Mouse (Mus musculus) Patski (cell line): ENCODE results near the gene Proser2. TPM values are rescaled to one million over a fixed set of nuclear protein-coding genes. Genes with fewer than 3 reads are reported as not detected.
A peak's percentile ranks its signal among the peaks of the same experiment; 100 is the strongest.

Source experiments
- ATAC-seq: fragments of 100-300 bp; one replicate; pipeline ENCODE4 v1.8.0; 2021
- CTCF ChIA-PET: fragments of 350-600 bp; sonication (Branson Sonifier 250); formaldehyde crosslinking; loops from one replicate; lab custom pipeline; 2022; ENCODE audit warnings: inconsistent platforms; lab: Charles Lee
- POLR2A ChIA-PET: fragments of 350-600 bp; sonication (Branson Sonifier 250); formaldehyde crosslinking; loops from one replicate; lab custom pipeline; 2022; ENCODE audit warnings: antibody characterized with exemption, inconsistent platforms; lab: Charles Lee
- DNase-seq: peaks from one replicate; pipeline ENCODE4 v3.0.0-alpha.2; 2011; ENCODE audit warnings: low read depth, low spot score
- H3K27me3 ChIP-seq: fragments of 371-371 bp; one replicate; pipeline ENCODE4 v1.5.1; 2021
- CTCF ChIP-seq: fragments of 100-300 bp; IDR thresholded peaks from one replicate; pipeline ENCODE4 v1.5.1; 2021
- in situ Hi-C: fragments of 300-500 bp; cut with MboI; formaldehyde crosslinking; loops from 3 replicates; pipeline ENCODE4 v1.11.1; 2018; ENCODE audit warnings: low pct_unique_long_range_greater_than_20kb, mixed read lengths
- polyA plus RNA-seq: library from polyadenylated mRNA; unstranded; gene quantifications from one replicate; pipeline ENCODE4 v1.2.3, GENCODE M21; 2021

The Proser2 gene
- polyA plus RNA-seq, 1 experiment from 2014 or later: 45.6 TPM

DNA sequence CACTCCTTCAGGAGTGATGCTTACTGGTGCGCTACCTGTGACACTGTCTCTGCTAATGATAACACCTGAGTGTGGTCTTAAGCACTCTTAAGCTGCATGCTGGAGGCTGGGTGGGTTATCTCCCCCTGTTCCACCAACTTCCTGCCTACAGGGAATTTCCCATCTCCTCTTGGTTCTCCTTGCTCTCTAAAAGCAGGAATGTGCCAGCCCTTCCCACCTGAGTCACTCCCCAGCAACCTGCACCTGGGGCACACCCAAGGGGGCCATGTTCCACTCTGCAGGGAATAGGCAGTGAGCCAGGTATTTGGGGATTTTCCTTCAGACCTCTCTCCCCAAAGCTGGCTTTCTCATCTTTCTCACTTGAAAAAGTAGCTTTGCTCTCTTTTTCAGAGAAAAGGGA, 50.0 kb downstream of the Proser2 start:
- no peak for DNase-seq
- in situ Hi-C loops: no loop called here
- H3K27me3 ChIP-seq: no peaks in the 10 kb centered on the region
- TF ChIP-seq CTCF: no peak
- POLR2A ChIA-PET: no interaction called here
- CTCF ChIA-PET: interaction anchor here (1.3 kb wide), 1 partner anchor 21 kb away, joined by 3 read pairs; no protein-coding TSS in a partner anchor
- ATAC-seq: no peak

- peak; percentile 72 for ATAC-seq
- ChIA-PET POLR2A (no interaction called here), CTCF (no interaction called here)
- no peak for TF ChIP-seq CTCF
- in situ Hi-C loops: no loop called here
- peak; percentile 75 for DNase-seq
- H3K27me3 ChIP-seq: no peaks in the 10 kb centered on the region
Measured at GRCm38 (mm10) chr2:6075530-6075896, 54.5 kb downstream of the Proser2 start.

- TF ChIP-seq CTCF: no peak
- in situ Hi-C loops: no loop called here
- H3K27me3 ChIP-seq: no peaks in the 10 kb centered on the region
- ATAC-seq (peak; percentile 94), DNase-seq (peak; percentile 95)
- ChIA-PET CTCF (no interaction called here), POLR2A (no interaction called here)
Measured at GRCm38 (mm10) chr2:6074891-6075529, 55.0 kb downstream of the Proser2 start.

- TF ChIP-seq CTCF: no peak
- H3K27me3 ChIP-seq: no peaks in the 10 kb centered on the region
- ATAC-seq (no peak), DNase-seq (no peak)
- ChIA-PET CTCF (interaction anchor here (0.9 to 2.2 kb wide), 3 partner anchors 12 to 24 kb away, joined by 3 to 6 read pairs (median 3); no protein-coding TSS in a partner anchor), POLR2A (no interaction called here)
- in situ Hi-C loops: no loop called here
Measured at GRCm38 (mm10) chr2:6072685-6073260, 57.2 kb downstream of the Proser2 start.

DNA sequence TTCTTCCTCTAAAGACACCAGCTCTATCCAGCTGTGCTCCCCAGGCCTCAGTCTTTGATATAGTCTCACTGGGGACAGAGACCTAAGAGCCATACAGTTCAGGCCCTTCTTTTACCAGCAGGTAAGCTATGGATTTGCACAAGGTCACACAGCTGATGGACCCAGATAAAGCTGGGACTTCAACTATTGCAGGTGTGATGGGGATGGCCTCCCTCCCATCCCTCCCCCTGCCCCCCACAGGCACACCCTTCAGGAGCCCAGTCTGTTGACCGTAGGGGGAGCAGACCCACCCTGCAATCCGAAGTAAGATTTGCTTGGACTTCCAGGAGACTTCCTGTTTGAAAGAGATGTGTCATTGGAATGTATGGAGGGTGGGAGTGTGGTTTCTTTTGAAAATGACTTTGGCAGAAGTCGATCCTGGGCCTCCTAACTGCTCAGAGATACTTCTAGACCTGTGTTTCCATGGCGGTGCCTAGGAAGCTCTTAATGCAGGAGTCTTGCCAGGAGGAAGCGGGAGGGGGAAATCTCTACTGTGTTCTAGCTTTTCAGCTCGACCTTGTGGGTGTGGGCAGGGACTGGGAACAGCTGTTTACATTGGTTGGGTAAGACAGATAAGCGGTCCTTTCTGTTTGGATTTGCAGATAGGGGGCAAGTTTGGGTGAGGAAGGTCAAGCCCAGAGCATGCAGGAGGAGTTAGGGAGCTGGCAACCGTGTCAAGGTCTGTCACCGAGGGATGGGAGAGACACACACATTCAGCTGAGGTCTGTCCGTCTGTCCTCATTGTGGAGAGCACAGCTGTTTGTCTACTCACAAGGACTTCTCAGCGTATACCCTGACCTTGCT, 58.2 kb downstream of the Proser2 start:
- H3K27me3 ChIP-seq: no peaks in the 10 kb centered on the region
- in situ Hi-C loops: no loop called here
- ATAC-seq (no peak), DNase-seq (no peak)
- ChIA-PET CTCF (interaction anchor here (0.9 to 2.2 kb wide), 4 partner anchors 11 to 23 kb away, joined by 3 to 6 read pairs (median 4); no protein-coding TSS in a partner anchor), POLR2A (no interaction called here)
- TF ChIP-seq CTCF: no peak

DNA sequence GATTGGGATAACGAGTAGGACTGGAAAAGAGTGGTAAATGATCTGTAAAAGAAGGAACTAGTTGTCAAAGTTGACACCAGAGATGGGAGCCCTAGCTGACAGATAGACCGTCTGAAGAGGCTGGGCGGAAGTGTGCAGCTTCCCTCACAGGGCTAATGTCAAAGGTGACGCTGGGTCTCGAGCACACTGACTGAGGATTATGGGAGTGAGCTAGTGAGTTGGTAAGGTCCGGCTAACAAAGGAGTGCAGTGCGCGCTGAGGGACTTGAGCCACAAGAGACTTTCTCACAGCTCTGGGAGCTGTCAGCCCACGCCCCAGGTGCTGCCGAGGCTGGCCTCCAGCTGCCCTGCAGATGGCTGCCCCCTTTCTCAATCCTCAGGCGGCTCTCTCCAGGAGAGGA, 59.1 kb downstream of the Proser2 start:
- in situ Hi-C loops: no loop called here
- ChIA-PET POLR2A (no interaction called here), CTCF (interaction anchor here (0.8 to 2.2 kb wide), 3 partner anchors 10 to 19 kb away, joined by 3 to 6 read pairs (median 4); no protein-coding TSS in a partner anchor)
- no peak for ATAC-seq
- no peak for DNase-seq
- no peaks in the 10 kb centered on the region for H3K27me3 ChIP-seq
- no peak for TF ChIP-seq CTCF

DNA sequence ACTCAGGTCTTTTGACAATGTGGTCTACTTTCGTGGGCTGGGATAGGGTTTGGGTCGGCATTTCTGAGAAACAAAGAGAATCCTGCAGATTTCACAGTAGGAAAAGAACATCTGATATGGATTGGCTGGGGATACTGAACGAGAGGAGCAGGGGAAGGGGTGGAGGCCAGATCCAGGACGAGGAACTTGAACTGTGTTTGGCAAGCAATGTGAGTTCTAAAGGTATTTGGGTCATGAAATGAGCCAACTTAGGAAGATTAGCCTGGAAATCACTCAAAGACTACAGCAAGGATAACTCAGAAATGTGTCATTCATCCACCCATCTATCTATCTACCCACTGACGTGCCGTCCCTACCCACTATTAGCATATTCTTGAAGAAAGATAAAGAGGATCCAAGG, 62.7 kb downstream of the Proser2 start:
- TF ChIP-seq CTCF: no peak
- H3K27me3 ChIP-seq: no peaks in the 10 kb centered on the region
- ATAC-seq (no peak), DNase-seq (no peak)
- ChIA-PET POLR2A (no interaction called here), CTCF (interaction anchor here (1.3 kb wide), 1 partner anchor 9 kb away, joined by 5 read pairs; no protein-coding TSS in a partner anchor)
- in situ Hi-C loops: no loop called here

DNA sequence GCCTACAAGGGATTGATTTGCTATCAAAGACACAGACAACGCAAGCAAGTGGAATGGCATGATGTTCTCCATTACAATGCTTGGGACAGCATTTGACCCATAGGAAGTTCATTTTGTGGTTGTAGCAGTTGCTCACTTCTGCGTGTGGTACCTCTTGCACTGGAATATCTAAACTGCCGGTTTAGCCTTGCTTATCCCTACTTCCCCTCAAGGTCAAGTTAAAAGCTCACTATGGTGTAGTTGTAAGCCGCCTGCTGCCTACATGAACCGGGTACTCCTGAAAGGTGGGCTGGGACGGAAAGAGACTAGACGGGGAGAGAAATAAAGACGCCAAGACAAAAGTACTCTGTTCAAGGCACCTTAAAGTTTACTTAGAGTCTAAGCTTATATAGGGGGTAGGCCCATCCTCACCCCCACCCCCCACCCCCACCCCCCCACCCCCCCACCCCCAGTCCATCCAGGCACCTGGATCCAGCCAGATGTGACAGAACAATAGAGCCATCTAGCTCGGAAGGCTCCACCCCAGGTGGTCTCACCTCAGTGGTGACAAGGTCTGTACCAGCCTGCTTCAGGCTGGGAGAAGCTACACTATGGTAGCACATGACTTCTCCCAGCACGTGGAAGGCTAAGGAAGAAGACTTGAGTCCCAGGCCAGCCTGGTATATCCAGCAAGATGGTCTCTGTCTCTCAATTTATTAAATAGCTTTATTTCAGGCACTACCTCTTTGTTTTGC, 69.8 kb downstream of the Proser2 start:
- H3K27me3 ChIP-seq: no peaks in the 10 kb centered on the region
- no peak for TF ChIP-seq CTCF
- ATAC-seq (no peak), DNase-seq (no peak)
- ChIA-PET POLR2A (interaction anchor here (1.0 kb wide), 1 partner anchor 84 kb away, joined by 3 read pairs; no protein-coding TSS in a partner anchor), CTCF (interaction anchor here (1.6 kb wide), 1 partner anchor 12 kb away, joined by 6 read pairs; no protein-coding TSS in a partner anchor)
- in situ Hi-C loops: no loop called here

DNA sequence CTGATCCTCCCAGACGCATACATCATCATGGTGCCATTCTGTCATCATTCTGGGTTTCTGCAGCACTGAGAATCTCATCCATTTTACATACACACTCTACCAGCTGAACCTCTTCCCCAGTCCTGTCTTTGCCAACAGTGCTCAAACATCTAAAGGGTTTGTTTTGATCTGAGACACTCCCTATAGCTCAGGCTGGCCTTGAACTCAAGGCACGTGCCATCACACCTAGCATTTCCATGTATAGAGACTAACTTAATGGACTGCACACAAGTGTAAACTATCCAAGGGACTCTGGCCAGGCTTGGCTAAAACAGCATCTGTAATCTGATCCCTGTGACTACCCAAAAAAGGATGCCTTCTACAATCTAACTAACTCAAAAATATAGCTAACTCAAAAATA, 70.7 kb downstream of the Proser2 start:
- no peaks in the 10 kb centered on the region for H3K27me3 ChIP-seq
- in situ Hi-C loops: no loop called here
- POLR2A ChIA-PET: no interaction called here
- DNase-seq: no peak
- no peak for TF ChIP-seq CTCF
- CTCF ChIA-PET: interaction anchor here (1.9 kb wide), 1 partner anchor 9 kb away, joined by 5 read pairs; no protein-coding TSS in a partner anchor
- ATAC-seq: no peak

- no peak for TF ChIP-seq CTCF
Measured at GRCm38 (mm10) chr2:6056518-6056917, 73.5 kb downstream of the Proser2 start.

More at GRCm38 (mm10) chr2:6056518-6056917, 73.5 kb downstream of the Proser2 start:
- CTCF ChIA-PET: no interaction called here
- in situ Hi-C loops: no loop called here
- DNase-seq (no peak), ATAC-seq (no peak)
- POLR2A ChIA-PET: no interaction called here
- H3K27me3 ChIP-seq: no peaks in the 10 kb centered on the region
